Mouse (Mus musculus) forebrain, embryonic 10.5 days (tissue): Measurements from ENCODE around the gene Txndc2. TPM values are rescaled to one million over a fixed set of nuclear protein-coding genes. Genes with fewer than 3 reads are reported as not detected.

Source experiments
- DNase-seq: peaks from one replicate; pipeline ENCODE4 v3.0.0-alpha.2; 2017; ENCODE audit warnings: low spot score; ENCODE audit errors: extremely low spot score
- H3K27ac ChIP-seq: fragments of 300-500 bp; sonication (generic); 2 replicates; pipeline ENCODE4 v1.5.1; 2016; ENCODE audit warnings: mild to moderate bottlenecking
- H3K27me3 ChIP-seq: fragments of 300-500 bp; sonication (generic); 2 replicates; pipeline ENCODE4 v1.6.1; 2016; ENCODE audit warnings: mild to moderate bottlenecking; ENCODE audit not compliant: poor library complexity, severe bottlenecking
- H3K36me3 ChIP-seq: fragments of 300-500 bp; sonication (generic); replicated peaks from 2 replicates; pipeline ENCODE4 v1.6.1; 2016; ENCODE audit warnings: mild to moderate bottlenecking, moderate library complexity
- H3K4me1 ChIP-seq: fragments of 300-500 bp; sonication (generic); 2 replicates; pipeline ENCODE4 v1.6.1; 2016
- H3K4me3 ChIP-seq: fragments of 300-500 bp; sonication (generic); 2 replicates; pipeline ENCODE4 v1.5.1; 2016; ENCODE audit warnings: mild to moderate bottlenecking, moderate library complexity
- H3K9me3 ChIP-seq: fragments of 300-500 bp; sonication (generic); 2 replicates; pipeline ENCODE4 v1.6.1; 2016; ENCODE audit warnings: mild to moderate bottlenecking, moderate library complexity
- WGBS: fragments of 180-500 bp; shearing (Covaris S2); methylation state at CpG from one replicate; pipeline ENCODE4 v1.1.7; 2016; 5-methylcytosine and 5-hydroxymethylcytosine counted together
- polyA plus RNA-seq: library from polyadenylated mRNA; unstranded; fragments of >200 nt; fragmentation: Nextera tagmentation; extraction: Ambion mirVana; gene quantifications from 2 replicates; pipeline ENCODE4 v1.2.1, GENCODE M21; 2016

Txndc2 gene
- not detected in 2 replicates for polyA plus RNA-seq

DNA sequence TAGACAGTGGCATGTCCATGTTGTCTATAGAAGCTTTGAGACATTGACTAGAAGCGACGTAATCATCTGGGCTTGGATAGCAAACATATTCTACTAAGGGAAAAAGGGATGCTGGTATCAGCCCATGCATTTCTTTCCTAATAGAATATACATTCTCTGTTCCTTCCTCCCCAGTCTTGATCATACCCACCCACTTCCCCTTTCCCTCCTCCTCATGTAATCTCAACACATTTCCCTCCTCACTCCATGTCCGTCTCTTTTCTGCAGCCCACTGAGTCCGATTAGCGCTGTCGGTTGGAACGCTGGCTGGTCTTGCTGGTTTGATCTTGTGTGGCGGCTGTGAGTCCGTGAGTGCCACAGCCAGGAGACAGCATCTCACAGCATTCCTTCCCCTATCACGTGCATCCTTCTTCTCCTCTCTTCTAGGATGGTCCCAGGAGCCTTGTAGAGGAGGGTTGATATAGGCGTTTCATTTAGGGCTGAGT lies at the start of gene Txndc2:
Gene Txndc2 (minus strand): TSS at position 435 of the 485 bp plus-strand sequence.
- no peak within 1 kb of the TSS for H3K4me3 ChIP-seq
- H3K27me3 ChIP-seq = no peaks in the 10 kb centered on the region
- no peaks in the 10 kb centered on the region for H3K36me3 ChIP-seq
- DNase-seq = no peak
- WGBS = 88% methylated on average over 11 of the region's 11 CpGs
- no peaks in the 10 kb centered on the region for H3K9me3 ChIP-seq
- H3K4me1 ChIP-seq = peaks cover 19% of the 10 kb centered on the region
- peak within 1 kb of the TSS; percentile 58; the same call in 1 of the 2 replicates for H3K27ac ChIP-seq

- Histone ChIP-seq H3K4me1 (peaks cover 7% of the 10 kb centered on the region; the same call in 1 of the 2 replicates), H3K9me3 (no peaks in the 10 kb centered on the region), H3K27ac (no peak overlapping the region), H3K36me3 (no peaks in the 10 kb centered on the region), H3K4me3 (no peak overlapping the region), H3K27me3 (no peaks in the 10 kb centered on the region)
- DNase-seq = no peak
- WGBS = 85% methylated on average over 2 of the region's 2 CpGs
Measured at GRCm38 (mm10) chr17:65683731-65684130, 41.8 kb upstream of the Txndc2 start.

- DNase-seq = no peak
- 91% methylated on average over 3 of the region's 3 CpGs for WGBS
Measured at GRCm38 (mm10) chr17:65683316-65683715, 41.3 kb upstream of the Txndc2 start.

DNA sequence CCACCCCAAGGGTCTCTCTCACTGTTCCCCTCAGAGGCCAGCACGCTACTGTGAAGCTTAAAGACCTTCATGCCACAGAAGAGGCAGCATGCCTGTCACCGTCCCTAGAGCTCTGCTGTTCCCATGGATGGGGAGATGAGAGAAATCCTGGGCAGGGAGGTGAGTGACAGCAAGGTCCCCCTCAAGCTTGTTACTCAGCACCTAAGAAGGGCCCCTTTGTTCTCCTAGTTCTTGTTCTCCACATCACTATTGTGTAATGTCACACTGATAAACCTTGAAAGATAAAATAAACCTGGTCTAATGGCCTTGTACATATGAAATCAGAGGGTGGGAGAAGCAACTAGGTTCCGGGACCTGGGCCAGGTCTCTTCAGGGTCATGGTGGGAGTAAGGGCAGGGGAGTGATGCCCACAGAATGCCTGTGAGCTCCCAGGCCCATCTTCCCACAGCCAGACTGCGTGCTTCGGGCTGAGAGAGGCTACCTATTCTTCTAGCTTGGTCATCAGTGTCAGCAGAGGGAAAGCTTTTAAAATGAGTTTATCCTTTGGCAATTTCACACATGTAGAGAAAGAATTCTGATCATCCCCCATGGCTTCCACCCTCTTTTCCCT lies 40.2 kb upstream of the Txndc2 start:
- no peaks in the 10 kb centered on the region for H3K27me3 ChIP-seq
- peaks cover 7% of the 10 kb centered on the region; the same call in 1 of the 2 replicates for H3K4me1 ChIP-seq
- DNase-seq = no peak
- 0 out of 2 replicates have a peak overlapping the region, but pooled peaks have one; percentile 22 for H3K27ac ChIP-seq
- no peaks in the 10 kb centered on the region for H3K36me3 ChIP-seq
- no peaks in the 10 kb centered on the region for H3K9me3 ChIP-seq
- H3K4me3 ChIP-seq = no peak overlapping the region
- 84% methylated on average over 5 of the region's 5 CpGs for WGBS

More at GRCm38 (mm10) chr17:65683316-65683715, 41.3 kb upstream of the Txndc2 start:
- Histone ChIP-seq H3K36me3 (no peaks in the 10 kb centered on the region), H3K4me3 (no peak overlapping the region), H3K4me1 (peaks cover 7% of the 10 kb centered on the region; the same call in 1 of the 2 replicates), H3K9me3 (no peaks in the 10 kb centered on the region), H3K27me3 (no peaks in the 10 kb centered on the region), H3K27ac (no peak overlapping the region)

DNA sequence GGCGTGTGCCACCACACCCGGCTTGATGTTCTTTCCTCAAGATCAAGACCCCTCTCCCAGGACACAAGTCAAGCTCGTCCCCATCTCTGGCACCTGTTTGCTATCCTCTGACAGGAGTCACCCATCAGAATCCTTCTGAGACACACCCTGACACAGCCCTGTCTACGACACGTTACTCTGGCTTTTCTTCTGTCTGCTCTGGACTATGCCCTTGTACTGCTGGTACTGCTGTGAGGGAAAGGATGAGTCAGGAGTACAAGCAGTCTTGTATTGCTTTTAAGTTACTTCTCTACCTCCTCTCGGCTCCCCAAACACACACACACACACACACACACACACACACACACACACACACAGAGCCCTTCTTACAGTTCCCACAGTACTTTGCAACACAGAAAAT lies 39.5 kb upstream of the Txndc2 start:
- Histone ChIP-seq H3K4me3 (no peak overlapping the region), H3K36me3 (no peaks in the 10 kb centered on the region), H3K27me3 (no peaks in the 10 kb centered on the region), H3K27ac (no peak overlapping the region), H3K9me3 (no peaks in the 10 kb centered on the region), H3K4me1 (peaks cover 7% of the 10 kb centered on the region; the same call in 1 of the 2 replicates)
- 88% methylated on average over 6 of the region's 6 CpGs for WGBS
- no peak for DNase-seq

DNA sequence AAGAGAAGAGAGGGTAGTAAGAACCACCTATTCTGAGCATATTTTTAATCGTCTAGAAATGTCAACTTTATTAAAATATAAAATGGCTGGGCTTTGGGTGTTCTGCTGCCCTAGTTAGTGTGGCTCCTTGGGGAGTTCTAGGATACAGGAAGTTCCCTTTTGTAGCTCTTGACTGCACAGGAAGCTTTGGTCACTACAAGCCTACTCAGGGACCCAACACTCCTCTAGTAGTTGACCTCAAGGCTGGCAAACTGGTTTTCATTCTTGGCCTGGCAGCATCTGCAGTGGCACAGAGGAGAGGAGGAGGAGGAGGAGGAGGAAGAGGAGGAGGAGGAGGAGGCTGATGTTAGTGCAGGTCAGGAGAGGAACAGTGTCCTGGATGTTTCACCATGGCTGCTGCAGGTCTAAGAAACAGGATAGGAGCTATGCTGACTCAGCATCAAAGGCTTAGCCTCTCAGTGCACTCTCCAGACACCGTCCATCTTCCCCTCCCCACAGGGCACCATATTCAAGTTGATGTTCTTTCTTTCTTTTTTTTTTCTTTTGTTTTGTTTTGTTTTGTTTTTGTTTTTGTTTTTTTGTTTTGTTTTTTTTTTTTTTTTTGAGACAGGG lies 38.9 kb upstream of the Txndc2 start:
- no peak for DNase-seq
- 87% methylated on average over 2 of the region's 2 CpGs for WGBS

GRCm38 (mm10) chr17:65679806-65680446 lies 38.0 kb upstream of the Txndc2 start:
- no peak overlapping the region for H3K4me3 ChIP-seq
- no peak for DNase-seq
- peaks cover 7% of the 10 kb centered on the region; the same call in 1 of the 2 replicates for H3K4me1 ChIP-seq
- H3K9me3 ChIP-seq = no peaks in the 10 kb centered on the region
- no peaks in the 10 kb centered on the region for H3K27me3 ChIP-seq
- 80% methylated on average over 14 of the region's 14 CpGs for WGBS
- no peak overlapping the region for H3K27ac ChIP-seq
- H3K36me3 ChIP-seq = 0 out of 2 replicates have a peak, but pooled peaks cover 2% of the 10 kb centered on the region

More for the DNA sequence above, 38.9 kb upstream of the Txndc2 start:
- Histone ChIP-seq H3K36me3 (no peaks in the 10 kb centered on the region), H3K4me1 (peaks cover 7% of the 10 kb centered on the region; the same call in 1 of the 2 replicates), H3K4me3 (no peak overlapping the region), H3K27ac (no peak overlapping the region), H3K27me3 (no peaks in the 10 kb centered on the region), H3K9me3 (no peaks in the 10 kb centered on the region)

DNA sequence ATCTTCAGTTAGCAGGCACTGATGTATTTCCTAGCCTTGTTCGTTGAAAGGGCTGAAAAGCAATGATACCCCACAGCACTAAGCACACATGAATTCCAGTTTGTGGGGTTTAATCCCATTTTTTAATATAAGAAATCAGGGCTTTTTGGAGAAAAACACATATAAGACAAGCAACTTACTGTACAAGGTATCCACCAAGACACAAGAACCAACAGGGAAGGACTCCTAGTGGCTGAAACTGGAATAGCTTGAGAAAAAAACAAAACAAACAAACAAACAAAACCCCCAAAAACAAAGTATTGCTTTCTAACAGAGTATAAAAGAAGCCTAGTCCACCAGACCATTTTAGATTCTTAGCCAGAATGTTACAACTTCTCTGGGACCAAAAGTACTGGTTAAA lies 35.8 kb upstream of the Txndc2 start:
- H3K27ac ChIP-seq = no peak overlapping the region
- H3K27me3 ChIP-seq = no peaks in the 10 kb centered on the region
- 96% methylated on average over 1 of the region's 1 CpGs for WGBS
- no peaks in the 10 kb centered on the region for H3K9me3 ChIP-seq
- H3K4me3 ChIP-seq = no peak overlapping the region
- no peak for DNase-seq
- H3K36me3 ChIP-seq = peaks cover 7% of the 10 kb centered on the region; the same call in 1 of the 2 replicates
- H3K4me1 ChIP-seq = peaks cover 7% of the 10 kb centered on the region; the same call in 1 of the 2 replicates

- H3K4me3 ChIP-seq = no peak overlapping the region
- no peaks in the 10 kb centered on the region for H3K9me3 ChIP-seq
- H3K27me3 ChIP-seq = no peaks in the 10 kb centered on the region
- peaks cover 7% of the 10 kb centered on the region; the same call in 1 of the 2 replicates for H3K4me1 ChIP-seq
- no peak overlapping the region for H3K27ac ChIP-seq
- DNase-seq = no peak
- WGBS = 93% methylated on average over 8 of the region's 8 CpGs
- peaks cover 7% of the 10 kb centered on the region; the same call in 1 of the 2 replicates for H3K36me3 ChIP-seq
Measured at GRCm38 (mm10) chr17:65676536-65676935, 34.6 kb upstream of the Txndc2 start.

- Histone ChIP-seq H3K27ac (no peak overlapping the region), H3K36me3 (peaks cover 7% of the 10 kb centered on the region; the same call in 1 of the 2 replicates), H3K4me1 (peaks cover 7% of the 10 kb centered on the region; the same call in 1 of the 2 replicates), H3K27me3 (no peaks in the 10 kb centered on the region), H3K4me3 (no peak overlapping the region), H3K9me3 (no peaks in the 10 kb centered on the region)
- WGBS = 87% methylated on average over 3 of the region's 3 CpGs
- DNase-seq = no peak
Measured at GRCm38 (mm10) chr17:65675985-65676384, 34.0 kb upstream of the Txndc2 start.

DNA sequence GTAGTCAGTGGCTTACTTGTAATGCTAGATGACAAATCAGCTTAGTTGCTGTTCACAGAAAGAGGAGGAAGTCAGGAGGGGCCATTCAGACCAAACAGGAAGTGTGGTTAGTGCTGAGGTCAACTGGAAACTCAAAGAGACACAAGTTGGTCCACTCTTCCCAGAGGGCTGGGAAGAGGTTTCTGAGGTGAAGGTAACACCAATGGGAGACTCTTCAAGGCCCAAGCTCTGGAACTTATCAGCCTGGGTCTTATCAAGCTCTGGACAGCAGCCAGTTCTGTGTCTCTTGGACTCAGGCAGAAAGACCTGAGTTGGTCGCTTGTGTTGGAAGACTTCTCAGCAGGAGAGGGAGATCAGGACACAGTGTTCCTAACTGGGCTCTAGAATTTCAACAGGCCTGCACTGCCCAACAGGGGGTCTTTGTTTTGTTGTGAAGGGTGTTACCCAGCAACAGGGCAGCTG lies 32.8 kb upstream of the Txndc2 start:
- H3K9me3 ChIP-seq = no peaks in the 10 kb centered on the region
- no peak for DNase-seq
- H3K27me3 ChIP-seq = no peaks in the 10 kb centered on the region
- peaks cover 7% of the 10 kb centered on the region; the same call in 1 of the 2 replicates for H3K36me3 ChIP-seq
- H3K4me3 ChIP-seq = no peak overlapping the region
- 62% methylated on average over 1 of the region's 1 CpGs for WGBS
- no peak overlapping the region for H3K27ac ChIP-seq
- peaks cover 2% of the 10 kb centered on the region; the same call in 1 of the 2 replicates for H3K4me1 ChIP-seq

DNA sequence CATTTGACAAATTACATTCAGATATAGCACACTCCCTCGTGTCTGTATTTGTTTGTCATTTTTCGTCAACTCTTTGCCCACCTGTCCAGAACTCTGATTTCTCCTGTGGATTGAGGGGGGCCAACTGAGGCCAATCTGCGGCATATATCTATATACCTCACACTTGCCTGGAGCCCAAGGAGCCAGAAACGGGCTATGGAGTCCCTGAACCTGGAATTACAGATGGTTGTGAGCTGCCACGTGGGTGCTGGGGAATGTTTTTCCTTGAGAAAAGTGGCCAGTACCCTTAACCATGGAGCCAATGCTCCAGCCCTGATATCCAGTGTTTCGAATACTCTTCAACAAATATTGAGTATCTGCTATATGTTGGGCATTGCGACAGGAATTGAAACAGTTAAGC lies 31.0 kb upstream of the Txndc2 start:
- Histone ChIP-seq H3K27me3 (no peaks in the 10 kb centered on the region), H3K36me3 (peaks cover 7% of the 10 kb centered on the region; the same call in 1 of the 2 replicates), H3K9me3 (no peaks in the 10 kb centered on the region), H3K27ac (no peak overlapping the region), H3K4me1 (no peaks in the 10 kb centered on the region), H3K4me3 (no peak overlapping the region)
- WGBS = 92% methylated on average over 7 of the region's 7 CpGs
- no peak for DNase-seq
